33 mouse cellular contexts compared by ENCODE assay signal in genomic region chr17:43558678-43559077, GRCm38 (mm10). TPM values are rescaled to one million over a fixed set of nuclear protein-coding genes. Genes with fewer than 3 reads are reported as not detected.
A peak's percentile ranks its signal among the peaks of the same experiment; 100 is the strongest.
DNase-seq lines count a peak whose midpoint lies in the region; TF ChIP-seq lines count a peak whose summit lies in the region.
"Had no signal": no experiment of that assay in that cellular context is flagged by ENCODE, and none has a peak within 500 bp of the region (broad histone marks: within the 10 kb centered on the region; RNA-seq: fewer than 3 reads in every experiment).

No protein-coding gene starts in this region.

- no peak for TF ChIP-seq POLR2A in bone marrow macrophage, adult 2 months (IDR thresholded peaks at IDR 0.05; ENCODE audit: borderline replicate concordance, low read depth, low read length)

- TF ChIP-seq CTCF in gastrocnemius, adult 2 months (IDR thresholded peaks at IDR 0.05), result no peak
- TF ChIP-seq CTCF in bone marrow macrophage, adult 2 months (IDR thresholded peaks at IDR 0.05; ENCODE audit: low read depth, low read length), result no peak

- no peak overlapping the region for H3K4me3 ChIP-seq in gastrocnemius, adult 2 months
- no peak overlapping the region for H3K4me3 ChIP-seq in bone marrow macrophage, adult 2 months (ENCODE audit: insufficient read depth, low read length)
- H3K4me3 ChIP-seq: embryonic facial prominence, embryonic 12.5 days; embryonic facial prominence, embryonic 15.5 days; erythroblast, embryonic 14.5 days; forebrain, embryonic 12.5 days; forebrain, embryonic 15.5 days; hindbrain, embryonic 12.5 days; hindbrain, embryonic 15.5 days had no signal

- intact Hi-C loops in gastrocnemius, adult 2 months (cut with DNase I), result no loop called here
- intact Hi-C loops in left cerebral cortex, postnatal 14 days (cut with DNase I), result no loop called here
- intact Hi-C loops in left cerebral cortex, postnatal 25 days (cut with DNase I), result no loop called here

- 0 out of 2 replicates have a peak overlapping the region, but pooled peaks have one; percentile 82 for H3K27ac ChIP-seq in gastrocnemius, adult 2 months
- H3K27ac ChIP-seq in bone marrow macrophage, adult 2 months (ENCODE audit: insufficient read depth, low read depth, low read length), result peak overlapping the region; percentile 77
- H3K27ac ChIP-seq: embryonic facial prominence, embryonic 12.5 days; embryonic facial prominence, embryonic 15.5 days; forebrain, embryonic 12.5 days; forebrain, embryonic 15.5 days; hindbrain, embryonic 12.5 days; hindbrain, embryonic 15.5 days had no signal

- H3K4me1 ChIP-seq in bone marrow macrophage, adult 2 months (ENCODE audit: control insufficient read depth, insufficient read depth, low read length), result peaks cover 33% of the 10 kb centered on the region
- H3K4me1 ChIP-seq: embryonic facial prominence, embryonic 12.5 days; embryonic facial prominence, embryonic 15.5 days; hindbrain, embryonic 15.5 days had no signal

- no peak for DNase-seq in gastrocnemius, adult 2 months
- DNase-seq in gastrocnemius, postnatal 4 days (ENCODE audit: low spot score in 2 of 2), result no peak
- DNase-seq in NIH3T3 (ENCODE audit: low read depth), result peak; percentile 59
- DNase-seq in kidney, postnatal 36 days, result no peak
- no peak for DNase-seq in left cerebral cortex, postnatal 14 days (ENCODE audit: low spot score in 2 of 2)
- no peak for DNase-seq in cerebellum, adult 9-11 months
- no peak for DNase-seq in left cerebral cortex, postnatal 25 days (ENCODE audit: low spot score in 2 of 2)
- DNase-seq: adrenal gland, adult 2 months; adrenal gland, postnatal 25 days; B cell, adult 2 months; cerebellum, adult 18-20 months; cerebellum, adult 9-10 months; cerebellum, postnatal 25 days; gastrocnemius, postnatal 10 days; gastrocnemius, postnatal 36 days; heart, adult 11 months had no signal

RNA-seq across cellular contexts. Expression of gene Pla2g7, which starts 9.2 kb away (rescaled TPM):
- 10 to 100 TPM; 21.5 to 40.7 TPM for total RNA-seq in gastrocnemius, adult 2 months (2021)
- 1 to 10 TPM; 3.7 to 5.2 TPM for total RNA-seq in gastrocnemius, postnatal 4 days (2021)
- 945 and 975 TPM in 2 replicates for polyA plus RNA-seq in bone marrow macrophage, adult 2 months (2012; ENCODE audit: insufficient read depth, insufficient read length, missing spikeins)
- 10 to 100 TPM; 60.4 to 65.9 TPM for total RNA-seq in left cerebral cortex, postnatal 14 days (2021)
- 10 to 100 TPM; 76.0 to 79.6 TPM for total RNA-seq in left cerebral cortex, postnatal 25 days (2021)
- total RNA-seq: CH12.LX, G1E had no signal
- polyA plus RNA-seq: erythroblast, embryonic 14.5 days; G1E had no signal

RNA-seq across cellular contexts. Expression of gene Ankrd66, which starts 15.2 kb away (rescaled TPM):
- not detected for total RNA-seq in gastrocnemius, adult 2 months (2021)
- not detected for total RNA-seq in gastrocnemius, postnatal 4 days (2021)
- 9.4 and 9.9 TPM in 2 replicates for polyA plus RNA-seq in bone marrow macrophage, adult 2 months (2012; ENCODE audit: insufficient read depth, insufficient read length, missing spikeins)
- not detected for total RNA-seq in left cerebral cortex, postnatal 14 days (2021)
- under 1 TPM in 1 of 2 experiments, not detected in 1; 0.25 TPM for total RNA-seq in left cerebral cortex, postnatal 25 days (2021)
- total RNA-seq: adrenal gland, adult 2 months; adrenal gland, postnatal 25 days; CH12.LX; common myeloid progenitor, adult 5-6 weeks; G1E; gastrocnemius, postnatal 10 days; gastrocnemius, postnatal 36 days; heart, adult 8-10 months; heart, postnatal 25 days; hematopoietic stem cell, adult 5-6 weeks had no signal
- polyA plus RNA-seq: adrenal gland, adult 2 months; embryonic facial prominence, embryonic 12.5 days; erythroblast, embryonic 14.5 days; forebrain, embryonic 12.5 days; G1E; heart, embryonic 11.5 days; heart, postnatal 0 days had no signal

RNA-seq across cellular contexts. Expression of gene Mep1a, which starts 56.1 kb away (rescaled TPM):
- not detected for total RNA-seq in gastrocnemius, adult 2 months (2021)
- not detected for total RNA-seq in gastrocnemius, postnatal 4 days (2021)
- polyA plus RNA-seq in bone marrow macrophage, adult 2 months (2012; ENCODE audit: insufficient read depth, insufficient read length, missing spikeins), result not detected in 2 replicates
- total RNA-seq in left cerebral cortex, postnatal 14 days (2021), result not detected
- not detected for total RNA-seq in left cerebral cortex, postnatal 25 days (2021)
- total RNA-seq: adrenal gland, postnatal 25 days; CH12.LX; common myeloid progenitor, adult 5-6 weeks; G1E; gastrocnemius, postnatal 10 days; gastrocnemius, postnatal 36 days; heart, adult 8-10 months; heart, postnatal 25 days; hematopoietic stem cell, adult 5-6 weeks had no signal
- polyA plus RNA-seq: adrenal gland, adult 2 months; embryonic facial prominence, embryonic 12.5 days; erythroblast, embryonic 14.5 days; forebrain, embryonic 12.5 days; forebrain, embryonic 15.5 days; G1E; heart, embryonic 11.5 days; heart, embryonic 14.5 days; heart, postnatal 0 days; hindbrain, embryonic 12.5 days had no signal
